ENCODE assay signal across 12 mouse cellular contexts in the genomic region with DNA sequence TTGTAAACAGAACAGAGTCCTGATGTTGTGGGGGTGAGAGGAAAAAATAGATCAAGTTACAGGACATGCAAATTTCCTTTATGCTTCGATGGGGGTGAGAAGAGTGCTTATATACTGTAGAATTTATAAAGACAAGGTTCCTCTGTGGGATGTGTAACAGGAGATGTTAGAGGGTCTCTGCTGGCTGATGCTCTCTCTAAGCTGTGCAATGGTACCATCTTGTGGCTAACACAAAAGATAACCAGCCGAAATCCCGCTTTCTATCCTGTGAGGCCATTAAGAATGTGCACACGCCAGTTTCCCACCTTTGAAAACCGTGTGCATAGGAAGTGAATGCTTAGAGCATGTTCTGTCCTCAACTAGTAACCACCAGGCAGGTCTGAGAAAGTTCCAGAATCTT.
DNase-seq lines count a peak whose midpoint lies in the region; ATAC-seq lines count a peak whose summit lies in the region.
"Had no signal": no experiment of that assay in that cellular context is flagged by ENCODE, and none has a peak within 500 bp of the region (broad histone marks: within the 10 kb centered on the region; RNA-seq: fewer than 3 reads in every experiment).

No protein-coding gene starts in this region.

- no peaks in the 10 kb centered on the region for H3K27me3 ChIP-seq in hindbrain, embryonic 11.5 days (ENCODE audit: control insufficient read depth, insufficient read depth, low read length)
- no peaks in the 10 kb centered on the region for H3K27me3 ChIP-seq in hindbrain, embryonic 12.5 days
- H3K27me3 ChIP-seq in midbrain, embryonic 14.5 days (ENCODE audit: control insufficient read depth, insufficient read depth, low read length): no peaks in the 10 kb centered on the region
- H3K27me3 ChIP-seq in midbrain, embryonic 10.5 days (ENCODE audit: low read depth, poor library complexity, severe bottlenecking): no peaks in the 10 kb centered on the region
- H3K27me3 ChIP-seq: liver, embryonic 15.5 days had no signal

- H3K4me1 ChIP-seq in hindbrain, embryonic 11.5 days (replicated peaks; ENCODE audit: control insufficient read depth, insufficient read depth, low read length): no peaks in the 10 kb centered on the region
- H3K4me1 ChIP-seq in hindbrain, embryonic 12.5 days: no peaks in the 10 kb centered on the region
- H3K4me1 ChIP-seq in midbrain, embryonic 14.5 days (ENCODE audit: control insufficient read depth, insufficient read depth, low read length): no peaks in the 10 kb centered on the region
- peaks cover 14% of the 10 kb centered on the region; the same call in 1 of the 2 replicates for H3K4me1 ChIP-seq in midbrain, embryonic 10.5 days
- H3K4me1 ChIP-seq: liver, embryonic 15.5 days had no signal

- H3K9ac ChIP-seq in hindbrain, embryonic 11.5 days (ENCODE audit: low read depth, low read length): no peak overlapping the region
- H3K9ac ChIP-seq in hindbrain, embryonic 12.5 days: no peak overlapping the region
- H3K9ac ChIP-seq in midbrain, embryonic 14.5 days (replicated peaks; ENCODE audit: low read length): no peak overlapping the region
- H3K9ac ChIP-seq: liver, embryonic 15.5 days had no signal

- no peak for ATAC-seq in hindbrain, embryonic 11.5 days (ENCODE audit: low FRiP score)
- ATAC-seq in hindbrain, embryonic 12.5 days (ENCODE audit: low FRiP score): no peak
- ATAC-seq in midbrain, embryonic 14.5 days (ENCODE audit: low FRiP score, low TSS enrichment): no peak
- ATAC-seq: CD4-positive, CD25-positive, alpha-beta regulatory T cell, adult 4 months; inflammation-experienced regulatory T-cells, adult 6 months had no signal

- H3K4me3 ChIP-seq in hindbrain, embryonic 11.5 days (ENCODE audit: low read depth, low read length): no peak overlapping the region
- H3K4me3 ChIP-seq in hindbrain, embryonic 12.5 days: no peak overlapping the region
- H3K4me3 ChIP-seq in midbrain, embryonic 14.5 days (replicated peaks; ENCODE audit: low read depth, low read length): no peak overlapping the region
- no peak overlapping the region for H3K4me3 ChIP-seq in midbrain, embryonic 10.5 days
- H3K4me3 ChIP-seq: liver, embryonic 15.5 days had no signal

- no peaks in the 10 kb centered on the region for H3K36me3 ChIP-seq in hindbrain, embryonic 11.5 days (ENCODE audit: control insufficient read depth, insufficient read depth, low read length)
- H3K36me3 ChIP-seq in hindbrain, embryonic 12.5 days: no peaks in the 10 kb centered on the region
- no peaks in the 10 kb centered on the region for H3K36me3 ChIP-seq in midbrain, embryonic 14.5 days (ENCODE audit: control insufficient read depth, insufficient read depth, low read length)
- H3K36me3 ChIP-seq in midbrain, embryonic 10.5 days: no peaks in the 10 kb centered on the region
- H3K36me3 ChIP-seq: liver, embryonic 15.5 days had no signal

- H3K9me3 ChIP-seq in hindbrain, embryonic 11.5 days (ENCODE audit: control insufficient read depth, low read length): no peaks in the 10 kb centered on the region
- no peaks in the 10 kb centered on the region for H3K9me3 ChIP-seq in hindbrain, embryonic 12.5 days (replicated peaks)
- H3K9me3 ChIP-seq in midbrain, embryonic 14.5 days (ENCODE audit: control insufficient read depth, low read length): no peaks in the 10 kb centered on the region
- H3K9me3 ChIP-seq in midbrain, embryonic 10.5 days (replicated peaks): no peaks in the 10 kb centered on the region
- H3K9me3 ChIP-seq: liver, embryonic 15.5 days had no signal

- no peak overlapping the region for H3K27ac ChIP-seq in hindbrain, embryonic 11.5 days (ENCODE audit: low read depth, low read length)
- H3K27ac ChIP-seq in hindbrain, embryonic 12.5 days: no peak overlapping the region
- H3K27ac ChIP-seq in midbrain, embryonic 14.5 days (replicated peaks; ENCODE audit: low read depth, low read length): no peak overlapping the region
- no peak overlapping the region for H3K27ac ChIP-seq in midbrain, embryonic 10.5 days (replicated peaks)
- H3K27ac ChIP-seq: liver, embryonic 15.5 days had no signal

- peak; percentile 36 for DNase-seq in hindbrain, embryonic 11.5 days (ENCODE audit: low spot score)
- DNase-seq in midbrain, embryonic 14.5 days: peak; percentile 87
- DNase-seq in midbrain, embryonic 10.5 days (ENCODE audit: low spot score): no peak
- DNase-seq in embryo, embryonic 10.5 days (ENCODE audit: low spot score): peak; percentile 54
- peak; percentile 64 for DNase-seq in retina, embryonic 14.5 days (ENCODE audit: low spot score)
- DNase-seq in urinary bladder, postnatal 14 days (ENCODE audit: low spot score): no peak
- DNase-seq in Muller cell, postnatal 12 days (ENCODE audit: inconsistent ontology term): no peak
- DNase-seq: heart, adult 18-20 months had no signal

- WGBS in hindbrain, embryonic 11.5 days: 48% methylated on average over 5 of the region's 5 CpGs
- WGBS in hindbrain, embryonic 12.5 days: 57% methylated on average over 5 of the region's 5 CpGs
- 40% methylated on average over 5 of the region's 5 CpGs for WGBS in midbrain, embryonic 14.5 days
- WGBS in midbrain, embryonic 10.5 days: 60% methylated on average over 5 of the region's 5 CpGs

- no peak overlapping the region for H3K4me2 ChIP-seq in hindbrain, embryonic 11.5 days (replicated peaks; ENCODE audit: low read depth, low read length)
- H3K4me2 ChIP-seq in hindbrain, embryonic 12.5 days (replicated peaks): no peak overlapping the region
- H3K4me2 ChIP-seq in midbrain, embryonic 14.5 days (ENCODE audit: low read length): no peak overlapping the region
- H3K4me2 ChIP-seq: liver, embryonic 15.5 days had no signal

Comparison
In these comparisons a context has a peak if more than half of its experiments do, and no peak if none do; other contexts are left out.
1. DNase-seq: peak in hindbrain, embryonic 11.5 days (single experiment), midbrain, embryonic 14.5 days (single experiment), embryo, embryonic 10.5 days (single experiment) and retina, embryonic 14.5 days (single experiment); none in midbrain, embryonic 10.5 days (single experiment), urinary bladder, postnatal 14 days (single experiment) and Muller cell, postnatal 12 days (single experiment).